Mouse (Mus musculus) cerebral cortex, adult 2 months (tissue): Measurements from ENCODE around the gene Rexo5.

Source experiments
- WGBS: fragments of 180-500 bp; shearing (Covaris S2); methylation state at CpG from one replicate; pipeline ENCODE4 v1.1.7; 2018; 5-methylcytosine and 5-hydroxymethylcytosine counted together

Gene Rexo5

GRCm38 (mm10) chr7:119895639-119896512 lies 102.1 kb downstream of the Rexo5 start, which contains the start of the genes Lyrm1 and Dcun1d3:
Gene Lyrm1 (plus strand): TSS chr7:119895861.
Gene Dcun1d3 (minus strand): TSS chr7:119896298.
- under 1% methylated on average over 63 of the region's 63 CpGs for WGBS

DNA sequence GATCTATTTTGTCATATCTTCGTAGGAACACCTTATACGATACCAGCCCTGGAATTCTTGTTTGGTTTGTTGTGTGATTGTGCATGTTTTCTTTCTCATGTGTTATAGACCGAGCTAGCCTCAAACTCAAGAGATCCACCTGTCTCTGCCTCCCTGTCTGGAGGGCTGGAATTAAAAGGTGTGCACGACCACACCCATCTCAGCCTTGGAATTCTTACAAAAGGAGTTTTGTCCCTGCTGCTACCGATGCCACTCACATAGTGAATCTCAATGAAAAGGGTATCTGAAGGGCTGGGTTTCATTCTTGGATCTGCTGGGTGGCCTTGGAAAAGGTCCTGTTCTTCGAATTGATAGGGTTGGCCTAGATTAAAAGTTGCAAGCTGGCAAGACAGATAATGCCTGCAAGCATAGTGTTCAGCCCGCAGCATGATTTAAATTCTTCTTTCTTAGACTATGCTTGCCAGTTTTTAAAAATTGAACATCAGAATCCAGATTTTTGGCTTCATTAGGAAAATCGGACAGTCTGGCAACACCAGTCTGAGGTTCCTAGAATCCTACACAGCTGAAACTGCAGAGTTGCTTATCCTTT lies 103.8 kb downstream of the Rexo5 start:
- WGBS, result 83% methylated on average over 8 of the region's 8 CpGs

GRCm38 (mm10) chr7:119898247-119898856 lies 104.5 kb downstream of the Rexo5 start:
- 64% methylated on average over 1 of the region's 1 CpGs for WGBS
